Mouse (Mus musculus): Measurements from ENCODE around the gene Syt1.

Syt1 gene

GRCm38 (mm10) chr10:108450401-108450800 lies 560.4 kb downstream of the Syt1 start:
- DNase-seq (ENCODE audit: low read depth in 1 of 2, low spot score in 2 of 2): no peak

- no peak for DNase-seq (ENCODE audit: low read depth in 1 of 2, low spot score in 2 of 2)
Measured at GRCm38 (mm10) chr10:108448421-108448820, 562.4 kb downstream of the Syt1 start.

Measured in monocyte, adult 2 months (primary cell).